Mouse (Mus musculus) MEL (cell line): ENCODE measurements around the gene Map1b. TPM values are rescaled to one million over a fixed set of nuclear protein-coding genes. Genes with fewer than 3 reads are reported as not detected.

Source experiments
- DNase-seq: peaks from one replicate; pipeline ENCODE4 v3.0.0; 2011; ENCODE audit warnings: low read depth, low spot score
- H3K27ac ChIP-seq: 2 replicates; pipeline ENCODE4 v1.5.1; 2012; ENCODE audit warnings: low read depth, mild to moderate bottlenecking, control low read depth, low read length, moderate library complexity; ENCODE audit not compliant: control insufficient read depth
- H3K27me3 ChIP-seq, 2 experiments: fragments of 150-350 bp in 1 of 2; sonication (generic) in 1 of 2; 2 replicates each; pipeline ENCODE4 v1.6.1; 2012; ENCODE audit warnings: low read length in 2 of 2, mild to moderate bottlenecking in 2 of 2, improper control_type of control experiment in 1 of 2, moderate library complexity in 1 of 2; ENCODE audit not compliant: insufficient read depth in 2 of 2, control insufficient read depth in 1 of 2
- H3K36me3 ChIP-seq, 2 experiments: 2 replicates each; pipeline ENCODE4 v1.6.1; 2012 to 2014; ENCODE audit warnings: low read length in 2 of 2, improper control_type of control experiment in 1 of 2, inconsistent platforms in 1 of 2, mild to moderate bottlenecking in 1 of 2; ENCODE audit not compliant: insufficient read depth in 2 of 2, control insufficient read depth in 1 of 2
- H3K4me1 ChIP-seq, 2 experiments: fragments of 150-350 bp in 1 of 2; sonication (generic) in 1 of 2; 2 replicates each; pipeline ENCODE4 v1.6.1; 2012; ENCODE audit warnings: low read length in 2 of 2, improper control_type of control experiment in 1 of 2, mild to moderate bottlenecking in 1 of 2; ENCODE audit not compliant: insufficient read depth in 2 of 2, control insufficient read depth in 1 of 2
- H3K4me3 ChIP-seq, 2 experiments: fragments of 150-350 bp in 1 of 2; sonication (generic) in 1 of 2; 2 replicates each; pipeline ENCODE4 v1.5.1; 2012; ENCODE audit warnings: low read depth in 2 of 2, low read length in 2 of 2, mild to moderate bottlenecking in 2 of 2, moderate library complexity in 2 of 2, control low read depth in 1 of 2, improper control_type of control experiment in 1 of 2; ENCODE audit not compliant: control insufficient read depth in 1 of 2, insufficient read depth in 1 of 2
- H3K79me2 ChIP-seq: 2 replicates; pipeline ENCODE4 v1.6.1; 2012; ENCODE audit warnings: mild to moderate bottlenecking, low read length, moderate library complexity; ENCODE audit not compliant: control insufficient read depth, poor library complexity, insufficient read depth
- H3K9ac ChIP-seq: 2 replicates; pipeline ENCODE4 v1.6.1; 2012; ENCODE audit warnings: low read depth, mild to moderate bottlenecking, control low read depth, low read length, moderate library complexity; ENCODE audit not compliant: control insufficient read depth, poor library complexity, severe bottlenecking
- H3K9me3 ChIP-seq: fragments of 150-350 bp; sonication (generic); replicated peaks from 2 replicates; pipeline ENCODE4 v1.6.1; 2012; ENCODE audit warnings: mild to moderate bottlenecking, low read length, improper control_type of control experiment, moderate library complexity; ENCODE audit not compliant: insufficient read depth
- BHLHE40 ChIP-seq: IDR thresholded peaks from 2 replicates; pipeline ENCODE4 v1.6.1; 2012; ENCODE audit warnings: low read depth, mild to moderate bottlenecking, inconsistent platforms, low read length, improper control_type of control experiment, borderline replicate concordance
- CHD1 ChIP-seq: IDR thresholded peaks from 2 replicates; pipeline ENCODE4 v1.6.1; 2012; ENCODE audit warnings: low read depth, mild to moderate bottlenecking, inconsistent platforms, low read length, improper control_type of control experiment
- CHD2 ChIP-seq: IDR thresholded peaks from 2 replicates; pipeline ENCODE4 v1.6.1; 2011; ENCODE audit warnings: low read length, improper control_type of control experiment
- E2F4 ChIP-seq: IDR thresholded peaks from 2 replicates; pipeline ENCODE4 v1.6.1; 2011; ENCODE audit warnings: low read depth, low read length, improper control_type of control experiment, borderline replicate concordance
- EP300 ChIP-seq, 2 experiments: IDR thresholded peaks; 2 replicates each; pipeline ENCODE4 v1.6.1; 2011; ENCODE audit warnings: improper control_type of control experiment in 2 of 2, low read length in 2 of 2, low read depth in 1 of 2, mild to moderate bottlenecking in 1 of 2
- GABPA ChIP-seq: IDR thresholded peaks from 2 replicates; pipeline ENCODE4 v1.6.1; 2012; ENCODE audit warnings: low read depth, mild to moderate bottlenecking, inconsistent platforms, low read length, improper control_type of control experiment, moderate library complexity
- GATA1 ChIP-seq: IDR thresholded peaks from 2 replicates; pipeline ENCODE4 v1.6.1; 2011; ENCODE audit warnings: low read depth, low read length, improper control_type of control experiment
- HCFC1 ChIP-seq: IDR thresholded peaks from 2 replicates; pipeline ENCODE4 v1.6.1; 2012; ENCODE audit warnings: low read depth, mild to moderate bottlenecking, inconsistent platforms, low read length, improper control_type of control experiment, moderate library complexity
- MAFK ChIP-seq: IDR thresholded peaks from 2 replicates; pipeline ENCODE4 v1.6.1; 2011; ENCODE audit warnings: low read depth, mild to moderate bottlenecking, low read length, improper control_type of control experiment, borderline replicate concordance
- MAX ChIP-seq: IDR thresholded peaks from 2 replicates; pipeline ENCODE4 v1.6.1; 2011; ENCODE audit warnings: low read length, improper control_type of control experiment
- MXI1 ChIP-seq: IDR thresholded peaks from 2 replicates; pipeline ENCODE4 v1.6.1; 2011; ENCODE audit warnings: mild to moderate bottlenecking, low read depth, low read length, improper control_type of control experiment
- MYC ChIP-seq: IDR thresholded peaks from 2 replicates; pipeline ENCODE4 v1.6.1; 2011; ENCODE audit warnings: low read depth, mild to moderate bottlenecking, low read length, improper control_type of control experiment, moderate library complexity
- POLR2AphosphoS5 ChIP-seq: IDR thresholded peaks from 2 replicates; pipeline ENCODE4 v1.6.1; 2012; ENCODE audit warnings: low read depth, borderline replicate concordance, mild to moderate bottlenecking, inconsistent platforms, low read length, moderate library complexity, mixed read lengths
- RAD21 ChIP-seq: IDR thresholded peaks from 2 replicates; pipeline ENCODE4 v1.6.1; 2011; ENCODE audit warnings: mild to moderate bottlenecking, low read depth, low read length, improper control_type of control experiment
- RCOR1 ChIP-seq: IDR thresholded peaks from 2 replicates; pipeline ENCODE4 v1.6.1; 2012; ENCODE audit warnings: low read depth, mild to moderate bottlenecking, inconsistent platforms, low read length, improper control_type of control experiment
- SIN3A ChIP-seq: IDR thresholded peaks from 2 replicates; pipeline ENCODE4 v1.6.1; 2012; ENCODE audit warnings: low read length, improper control_type of control experiment, inconsistent platforms
- TBP ChIP-seq: IDR thresholded peaks from 2 replicates; pipeline ENCODE4 v1.8.0; 2011; ENCODE audit warnings: low read depth, low read length, improper control_type of control experiment
- USF1 ChIP-seq: IDR thresholded peaks from 2 replicates; pipeline ENCODE4 v1.6.1; 2014; ENCODE audit warnings: low read depth, mild to moderate bottlenecking, inconsistent platforms, low read length, improper control_type of control experiment, moderate library complexity
- USF2 ChIP-seq, 2 experiments: IDR thresholded peaks; 2 replicates each; pipeline ENCODE4 v1.6.1; 2011 to 2012; ENCODE audit warnings: improper control_type of control experiment in 2 of 2, low read length in 2 of 2, borderline replicate concordance in 1 of 2, inconsistent platforms in 1 of 2, low read depth in 1 of 2, mild to moderate bottlenecking in 1 of 2; ENCODE audit not compliant: insufficient read depth in 1 of 2
- ZKSCAN1 ChIP-seq: IDR thresholded peaks from 2 replicates; pipeline ENCODE4 v1.6.1; 2012; ENCODE audit warnings: low read depth, mild to moderate bottlenecking, inconsistent platforms, low read length, improper control_type of control experiment, moderate library complexity
- polyA plus RNA-seq, 2 experiments: library from polyadenylated mRNA; stranded (reverse) in 1 of 2; unstranded in 1 of 2; fragments of >175 nt in 1 of 2; fragments of >200 nt in 1 of 2; gene quantifications; 2 replicates each; pipeline versions ENCODE4 v1.2.1 to v1.2.4; 2012; ENCODE audit warnings: low replicate concordance in 2 of 2, low read depth in 1 of 2; ENCODE audit not compliant: insufficient read length in 2 of 2, insufficient read depth in 1 of 2, missing spikeins in 1 of 2
- total RNA-seq: library from RNA; depleted of rRNA; stranded (reverse); fragments of 300-350 nt; gene quantifications from 2 replicates; pipeline ENCODE4 v1.2.3, GENCODE M21; 2012

Gene Map1b
- total and polyA plus RNA-seq, 3 experiments: not detected

DNA sequence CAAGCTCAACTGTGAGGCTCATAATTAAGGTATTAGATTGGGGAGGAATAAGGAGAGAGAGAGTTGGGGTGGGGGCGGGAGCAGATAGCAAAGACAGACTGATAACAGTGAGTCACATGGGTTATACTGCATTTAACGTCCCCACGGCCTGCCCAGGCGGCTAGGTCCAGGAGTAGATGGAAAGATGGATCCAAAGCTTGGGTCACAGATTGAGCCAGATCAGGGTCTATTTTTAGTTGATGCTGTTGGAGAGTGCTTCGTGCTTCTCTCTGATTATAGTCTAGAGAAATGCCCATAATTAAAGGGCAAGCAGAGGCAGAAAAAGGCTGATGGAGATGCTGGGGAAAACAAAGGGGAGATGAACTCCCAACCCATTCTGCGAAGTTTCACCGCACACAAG, 61.4 kb downstream of the Map1b start:
- no peaks in the 10 kb centered on the region for H3K27me3 ChIP-seq
- no peak overlapping the region for H3K27ac ChIP-seq
- H3K4me1 ChIP-seq: no peaks in the 10 kb centered on the region
- H3K36me3 ChIP-seq: no peaks in the 10 kb centered on the region
- H3K9ac ChIP-seq: no peak overlapping the region
- H3K79me2 ChIP-seq: no peaks in the 10 kb centered on the region
- DNase-seq: no peak
- H3K4me3 ChIP-seq: no peak overlapping the region
- TF ChIP-seq ZKSCAN1: no peak
- no peak for TF ChIP-seq E2F4
- TF ChIP-seq CHD2: no peak
- no peak for TF ChIP-seq RAD21
- no peak for TF ChIP-seq MAFK
- no peak for TF ChIP-seq GABPA
- TF ChIP-seq EP300 (IDR thresholded peaks at IDR 0.05; ENCODE audit: low read depth in 1 of 2, low read length in 2 of 2): no peak
- TF ChIP-seq TBP: no peak
- TF ChIP-seq MYC: no peak
- TF ChIP-seq CHD1: no peak
- no peak for TF ChIP-seq MXI1
- no peak for TF ChIP-seq POLR2AphosphoS5
- no peak for TF ChIP-seq MAX
- no peak for TF ChIP-seq USF1
- no peak for TF ChIP-seq SIN3A
- no peak for TF ChIP-seq HCFC1
- TF ChIP-seq RCOR1: no peak
- no peak for TF ChIP-seq BHLHE40
- no peaks in the 10 kb centered on the region for H3K9me3 ChIP-seq

DNA sequence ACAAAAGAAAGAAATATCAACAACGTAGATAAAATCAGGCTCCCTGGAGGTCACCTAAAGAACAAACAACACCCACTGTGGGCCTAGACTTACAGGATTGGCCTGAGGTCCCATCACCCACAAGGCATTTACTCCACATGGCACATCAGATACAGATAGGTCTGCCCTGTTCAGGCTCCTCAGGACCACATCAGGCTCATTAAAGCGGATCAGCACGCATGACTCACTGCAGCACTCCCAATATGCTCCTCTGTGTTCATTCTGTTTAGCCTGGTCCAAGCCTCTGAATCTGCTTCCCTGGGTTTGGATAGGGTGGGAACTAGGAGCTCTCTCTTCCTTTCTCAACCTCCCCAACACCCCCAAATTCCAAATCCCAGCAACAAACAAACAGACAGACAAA, 63.9 kb downstream of the Map1b start:
- no peak for TF ChIP-seq USF2 (IDR thresholded peaks at IDR 0.05; ENCODE audit: borderline replicate concordance in 1 of 2, insufficient read depth in 1 of 2, low read depth in 1 of 2, low read length in 2 of 2)
- no peak for TF ChIP-seq RAD21
- no peak for TF ChIP-seq GATA1
- Histone ChIP-seq H3K4me1 (no peaks in the 10 kb centered on the region), H3K27ac (no peak overlapping the region), H3K36me3 (no peaks in the 10 kb centered on the region), H3K9ac (no peak overlapping the region), H3K9me3 (no peaks in the 10 kb centered on the region), H3K4me3 (no peak overlapping the region), H3K79me2 (no peaks in the 10 kb centered on the region), H3K27me3 (no peaks in the 10 kb centered on the region; a peak in 1 of 4 replicates)
- no peak for DNase-seq
